Mouse (Mus musculus) olfactory bulb, adult 2 months (tissue): ENCODE results near the gene Vwa7. TPM values are rescaled to one million over a fixed set of nuclear protein-coding genes. Genes with fewer than 3 reads are reported as not detected.
"Not testable (repeated sequence)": the region's sequence is repeated elsewhere in the genome, so short reads cannot be mapped to it uniquely, and the experiment has no call there.

ENCODE experiments used
- H3K27ac ChIP-seq: fragments of 200-500 bp; 2 replicates; pipeline ENCODE4 v1.5.1; 2012; ENCODE audit warnings: low read depth, low read length; ENCODE audit not compliant: insufficient read depth
- H3K4me1 ChIP-seq: fragments of 200-500 bp; 2 replicates; pipeline ENCODE4 v1.6.1; 2012; ENCODE audit warnings: low read length; ENCODE audit not compliant: control insufficient read depth, insufficient read depth
- H3K4me3 ChIP-seq: fragments of 200-500 bp; 2 replicates; pipeline ENCODE4 v1.5.1; 2012; ENCODE audit warnings: mild to moderate bottlenecking, low read depth, low read length, moderate library complexity; ENCODE audit not compliant: insufficient read depth
- CTCF ChIP-seq: fragments of 200-500 bp; IDR thresholded peaks from 2 replicates; pipeline ENCODE4 v1.5.1; 2012; ENCODE audit warnings: low read depth, mild to moderate bottlenecking, low read length, moderate library complexity; ENCODE audit not compliant: insufficient read depth
- POLR2A ChIP-seq: fragments of 200-500 bp; IDR thresholded peaks from 2 replicates; pipeline ENCODE4 v1.6.1; 2012; ENCODE audit warnings: mild to moderate bottlenecking, low read depth, low read length, moderate library complexity; ENCODE audit not compliant: insufficient read depth
- WGBS: fragments of 180-500 bp; shearing (Covaris S2); methylation state at CpG from one replicate; pipeline ENCODE4 v1.1.7; 2018; 5-methylcytosine and 5-hydroxymethylcytosine counted together
- polyA plus RNA-seq: library from polyadenylated mRNA; stranded (reverse); fragments of >200 nt; gene quantifications from 2 replicates; pipeline ENCODE4 v1.2.4, GENCODE M21; 2012; ENCODE audit warnings: low replicate concordance; ENCODE audit not compliant: missing spikeins, insufficient read depth, insufficient read length

The Vwa7 gene
- not detected in 2 replicates for polyA plus RNA-seq

- peaks cover 11% of the 10 kb centered on the region for H3K4me1 ChIP-seq
- no peak within 1 kb of the TSS for H3K4me3 ChIP-seq
- H3K27ac ChIP-seq, result no peak within 1 kb of the TSS
- TF ChIP-seq CTCF, result no peak
- TF ChIP-seq POLR2A, result no peak
- 30% methylated on average over 12 of the region's 12 CpGs for WGBS
Observed at GRCm38 (mm10) chr17:35016376-35016775, at the start of gene Vwa7. Vwa7 (plus strand) TSS chr17:35016579.

GRCm38 (mm10) chr17:34969822-34970221 is 46.6 kb upstream of the Vwa7 start, which contains the start of gene Gm20481:
Gm20481 (plus strand) TSS chr17:34969912.
- WGBS, result 68% methylated on average over 9 of the region's 11 CpGs
- not testable (repeated sequence) for H3K27ac ChIP-seq, H3K4me3 ChIP-seq, H3K4me1 ChIP-seq

- H3K4me3 ChIP-seq, H3K4me1 ChIP-seq, H3K27ac ChIP-seq: not testable (repeated sequence)
- 31% methylated on average over 22 of the region's 37 CpGs for WGBS
Observed at GRCm38 (mm10) chr17:34970850-34971249, 45.5 kb upstream of the Vwa7 start.

- H3K27ac ChIP-seq, H3K4me1 ChIP-seq: not testable (repeated sequence)
- under 1% methylated on average over 32 of the region's 43 CpGs for WGBS
- H3K4me3 ChIP-seq, result peak overlapping the region; percentile 62
Observed at GRCm38 (mm10) chr17:34971694-34972068, 44.7 kb upstream of the Vwa7 start.

- Histone ChIP-seq H3K27ac (0 out of 2 replicates have a peak within 1 kb of the TSS, but pooled peaks have one; percentile 2), H3K4me3 (peak within 1 kb of the TSS; percentile 62)
- under 1% methylated on average over 33 of the region's 33 CpGs for WGBS
- TF ChIP-seq POLR2A, result 0 out of 2 replicates have a peak, but pooled peaks have one; percentile 27
- not testable (repeated sequence) for H3K4me1 ChIP-seq
Observed at GRCm38 (mm10) chr17:34972069-34972749, 44.2 kb upstream of the Vwa7 start, which contains the start of the genes Hspa1a and Hspa1l. Hspa1a (minus strand) TSS chr17:34972156. Hspa1l (plus strand) TSS chr17:34972703.

GRCm38 (mm10) chr17:34975581-34976492 is 40.5 kb upstream of the Vwa7 start:
- no peak overlapping the region for H3K4me3 ChIP-seq
- 87% methylated on average over 3 of the region's 3 CpGs for WGBS
- TF ChIP-seq POLR2A, result no peak
- TF ChIP-seq CTCF, result no peak
- no peak overlapping the region for H3K27ac ChIP-seq
- no peaks in the 10 kb centered on the region for H3K4me1 ChIP-seq

GRCm38 (mm10) chr17:34977000-34977399 is 39.4 kb upstream of the Vwa7 start:
- WGBS, result 94% methylated on average over 20 of the region's 20 CpGs
- Histone ChIP-seq H3K4me1 (no peaks in the 10 kb centered on the region), H3K27ac (no peak overlapping the region), H3K4me3 (no peak overlapping the region)
- TF ChIP-seq POLR2A (no peak), CTCF (no peak)

GRCm38 (mm10) chr17:34978239-34978638 is 38.1 kb upstream of the Vwa7 start:
- no peak for TF ChIP-seq POLR2A
- no peak for TF ChIP-seq CTCF
- Histone ChIP-seq H3K4me3 (no peak overlapping the region), H3K4me1 (no peaks in the 10 kb centered on the region), H3K27ac (no peak overlapping the region)
- 87% methylated on average over 27 of the region's 27 CpGs for WGBS

GRCm38 (mm10) chr17:34979631-34980030 is 36.7 kb upstream of the Vwa7 start:
- Histone ChIP-seq H3K4me3 (no peak overlapping the region), H3K27ac (no peak overlapping the region), H3K4me1 (no peaks in the 10 kb centered on the region)
- TF ChIP-seq CTCF, result no peak
- TF ChIP-seq POLR2A, result no peak
- WGBS, result 97% methylated on average over 4 of the region's 4 CpGs
